Mouse (Mus musculus) limb, embryonic 13.5 days (tissue): ENCODE measurements around the gene 3110001I22Rik. TPM values are rescaled to one million over a fixed set of nuclear protein-coding genes. Genes with fewer than 3 reads are reported as not detected.
"Not testable (repeated sequence)": the region's sequence is repeated elsewhere in the genome, so short reads cannot be mapped to it uniquely, and the experiment has no call there.

Source experiments
- ATAC-seq: fragments of 200-750 bp; cut with Nextera tagmentation; 2 replicates; pipeline ENCODE4 v1.8.0; 2017; ENCODE audit warnings: low read depth, moderate number of reproducible peaks, moderate TSS enrichment; ENCODE audit not compliant: low FRiP score
- H3K27ac ChIP-seq: fragments of 300-500 bp; sonication (generic); 2 replicates; pipeline ENCODE4 v1.5.1; 2015; ENCODE audit warnings: inconsistent platforms, mild to moderate bottlenecking, moderate library complexity
- H3K27me3 ChIP-seq: fragments of 300-500 bp; sonication (generic); 2 replicates; pipeline ENCODE4 v1.6.1; 2015; ENCODE audit warnings: mild to moderate bottlenecking, inconsistent platforms
- H3K36me3 ChIP-seq: fragments of 300-500 bp; sonication (generic); 2 replicates; pipeline ENCODE4 v1.6.1; 2015; ENCODE audit warnings: inconsistent platforms, mild to moderate bottlenecking, moderate library complexity
- H3K4me1 ChIP-seq: fragments of 300-500 bp; sonication (generic); 2 replicates; pipeline ENCODE4 v1.6.1; 2015; ENCODE audit warnings: inconsistent platforms
- H3K4me2 ChIP-seq: fragments of 300-500 bp; sonication (generic); replicated peaks from 2 replicates; pipeline ENCODE4 v1.6.1; 2015; ENCODE audit warnings: inconsistent platforms, mild to moderate bottlenecking, moderate library complexity
- H3K4me3 ChIP-seq: fragments of 300-500 bp; sonication (generic); 2 replicates; pipeline ENCODE4 v1.5.1; 2015; ENCODE audit warnings: moderate library complexity, mild to moderate bottlenecking, inconsistent platforms
- H3K9ac ChIP-seq: fragments of 300-500 bp; sonication (generic); 2 replicates; pipeline ENCODE4 v1.6.1; 2015; ENCODE audit warnings: mild to moderate bottlenecking, inconsistent platforms
- H3K9me3 ChIP-seq: fragments of 300-500 bp; sonication (generic); 2 replicates; pipeline ENCODE4 v1.6.1; 2016; ENCODE audit warnings: inconsistent platforms
- WGBS: fragments of 180-500 bp; shearing (Covaris S2); methylation state at CpG from one replicate; pipeline ENCODE4 v1.1.7; 2015; 5-methylcytosine and 5-hydroxymethylcytosine counted together
- polyA plus RNA-seq: library from polyadenylated mRNA; unstranded; fragments of >200 nt; fragmentation: Nextera tagmentation; extraction: Ambion mirVana; gene quantifications from 2 replicates; pipeline ENCODE4 v1.2.1, GENCODE M21; 2015

The 3110001I22Rik gene
- polyA plus RNA-seq, 1 experiment from 2014 or later: 7.6 TPM

DNA sequence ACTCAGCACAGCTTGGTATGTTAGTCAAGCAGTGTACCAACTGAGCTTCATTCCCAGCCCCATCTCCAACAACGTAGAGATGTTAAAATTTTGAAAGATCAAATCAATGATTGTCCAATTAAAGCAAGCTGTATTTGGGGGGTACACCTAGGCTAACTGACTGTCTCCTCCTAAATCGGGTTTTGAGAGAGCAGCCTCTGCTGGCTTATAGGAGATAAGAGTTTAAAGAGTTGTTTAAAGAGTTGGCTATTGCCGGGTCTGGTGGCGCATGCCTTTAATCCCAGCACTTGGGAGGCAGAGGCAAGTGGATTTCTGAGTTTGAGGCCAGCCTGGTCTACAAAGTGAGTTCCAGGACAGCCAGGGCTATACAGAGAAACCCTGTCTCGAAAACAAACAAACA is 833 bp upstream of the 3110001I22Rik start:
- H3K9ac ChIP-seq, ATAC-seq, H3K36me3 ChIP-seq, H3K27me3 ChIP-seq, H3K9me3 ChIP-seq, H3K27ac ChIP-seq: not testable (repeated sequence)
- WGBS: 76% methylated on average over 5 of the region's 5 CpGs
- peak overlapping the region; percentile 96; the same call in 1 of the 2 replicates for H3K4me3 ChIP-seq
- peaks cover 17% of the 10 kb centered on the region for H3K4me1 ChIP-seq
- peak overlapping the region; percentile 80 for H3K4me2 ChIP-seq

DNA sequence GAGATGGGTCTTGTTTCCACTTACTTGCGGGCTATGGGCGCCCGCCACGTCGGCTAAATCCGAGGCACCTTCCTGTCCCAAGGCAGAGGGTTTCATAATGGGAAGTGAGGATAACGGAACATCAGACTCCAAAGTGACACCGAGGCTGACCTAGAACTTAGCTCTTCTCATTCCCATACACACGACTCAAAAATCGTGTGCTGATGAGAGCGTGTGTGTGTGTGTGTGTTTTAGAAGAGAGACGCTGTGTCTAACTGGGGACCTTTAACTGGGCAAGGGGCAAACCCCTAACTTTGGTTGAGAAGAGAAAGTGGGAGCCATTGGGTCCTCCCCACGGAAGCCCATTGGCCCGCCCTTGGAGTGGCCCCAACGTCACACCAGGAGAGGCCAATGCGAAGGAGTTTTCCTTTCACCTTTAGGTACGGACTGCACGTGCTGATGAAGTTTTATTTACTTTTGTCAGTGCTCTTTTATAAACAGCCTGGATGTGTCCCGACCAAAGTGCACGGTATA is 713 bp downstream of the 3110001I22Rik start:
- ATAC-seq: peak; percentile 19; the same call in 1 of the 2 replicates
- H3K4me2 ChIP-seq: peak overlapping the region; percentile 80
- peaks cover 12% of the 10 kb centered on the region for H3K36me3 ChIP-seq
- H3K9ac ChIP-seq: peak overlapping the region; percentile 95
- H3K27me3 ChIP-seq: no peaks in the 10 kb centered on the region
- H3K4me3 ChIP-seq: peak overlapping the region; percentile 96
- H3K4me1 ChIP-seq: peaks cover 10% of the 10 kb centered on the region
- 1% methylated on average over 20 of the region's 20 CpGs for WGBS
- no peaks in the 10 kb centered on the region for H3K9me3 ChIP-seq
- peak overlapping the region; percentile 55 for H3K27ac ChIP-seq

DNA sequence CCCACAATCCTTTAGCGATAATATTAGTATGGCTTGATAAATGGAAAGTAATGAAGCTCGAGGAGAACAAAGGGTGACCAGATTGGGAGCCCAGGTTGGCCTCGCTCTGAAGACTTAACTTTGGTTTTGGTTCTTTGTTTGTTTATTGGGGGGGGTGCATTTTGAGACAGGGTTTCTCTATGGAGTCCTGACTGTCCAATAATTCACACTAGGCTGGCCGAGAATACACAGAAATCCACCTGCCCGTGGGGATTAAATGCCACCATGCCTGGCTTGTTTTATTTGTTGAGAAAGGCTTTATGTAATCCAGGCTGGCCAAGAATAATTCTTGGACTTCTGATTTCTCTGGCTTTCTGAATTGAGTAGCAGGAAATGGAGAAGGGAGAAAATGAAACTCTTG is 1.4 kb downstream of the 3110001I22Rik start:
- ATAC-seq: no peak
- no peaks in the 10 kb centered on the region for H3K9me3 ChIP-seq
- H3K27ac ChIP-seq: no peak overlapping the region
- peaks cover 10% of the 10 kb centered on the region for H3K4me1 ChIP-seq
- no peak overlapping the region; the same call in 1 of the 2 replicates for H3K9ac ChIP-seq
- WGBS: 86% methylated on average over 5 of the region's 5 CpGs
- no peaks in the 10 kb centered on the region for H3K27me3 ChIP-seq
- peaks cover 19% of the 10 kb centered on the region for H3K36me3 ChIP-seq
- H3K4me2 ChIP-seq: peak overlapping the region; percentile 80
- H3K4me3 ChIP-seq: peak overlapping the region; percentile 96

DNA sequence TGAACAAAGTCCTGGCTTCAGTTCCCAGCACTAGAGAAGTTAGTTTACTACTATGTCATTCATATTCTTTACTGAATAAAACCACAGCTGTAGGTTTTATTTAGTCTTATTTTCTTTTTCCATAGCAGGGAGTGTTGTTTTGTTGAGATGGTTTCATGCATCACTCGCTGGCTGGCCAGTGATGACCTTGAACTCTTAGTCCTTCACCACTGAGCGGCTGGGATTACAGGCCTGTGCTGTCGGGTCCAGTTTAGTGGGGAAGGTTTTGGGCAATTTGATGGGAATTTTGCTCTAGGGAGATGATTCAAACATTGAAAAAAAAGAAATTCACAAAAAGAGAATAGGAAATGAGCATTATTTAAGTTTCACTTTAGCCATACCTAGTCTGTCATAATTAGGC is 2.8 kb downstream of the 3110001I22Rik start:
- 91% methylated on average over 3 of the region's 3 CpGs for WGBS
- no peak for ATAC-seq

DNA sequence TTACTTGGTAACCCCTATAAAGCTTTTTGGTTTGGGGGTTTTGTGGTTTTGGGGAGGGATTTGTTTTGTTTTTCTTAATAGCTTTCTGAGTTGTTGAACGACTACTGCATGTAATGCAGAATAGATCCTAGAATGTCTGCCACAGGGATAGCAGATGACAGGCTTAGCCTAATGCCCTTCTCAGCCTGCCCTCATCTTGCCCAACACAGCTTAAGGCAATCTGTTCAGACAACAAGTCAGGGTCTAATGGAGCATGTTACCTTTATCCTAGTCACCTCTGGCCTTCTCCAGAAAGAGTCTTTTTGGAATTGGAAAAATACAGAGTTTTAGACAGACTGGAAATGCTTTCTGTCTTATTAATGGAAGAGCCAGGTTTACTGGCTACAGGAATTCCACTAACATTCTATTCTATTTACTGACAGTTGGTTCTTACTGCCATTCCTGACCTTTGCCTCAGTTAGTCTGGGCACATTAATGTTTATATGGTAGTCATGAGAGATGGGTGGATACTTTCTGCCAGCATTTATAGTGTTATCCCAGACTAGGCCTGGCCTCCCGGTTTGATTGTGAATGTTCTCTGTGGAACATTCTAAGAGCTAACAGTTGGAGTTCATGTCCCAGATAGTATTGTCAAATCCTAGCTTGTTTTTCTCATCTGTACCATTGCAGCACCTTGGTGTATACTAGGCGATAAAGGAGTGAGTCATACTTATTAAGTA is 7.0 kb downstream of the 3110001I22Rik start:
- 86% methylated on average over 3 of the region's 3 CpGs for WGBS
- H3K9ac ChIP-seq: no peak overlapping the region
- no peak for ATAC-seq
- no peak overlapping the region for H3K4me2 ChIP-seq
- H3K36me3 ChIP-seq: peaks cover 39% of the 10 kb centered on the region
- H3K27me3 ChIP-seq: no peaks in the 10 kb centered on the region
- H3K9me3 ChIP-seq: no peaks in the 10 kb centered on the region
- no peak overlapping the region for H3K4me3 ChIP-seq
- no peak overlapping the region for H3K27ac ChIP-seq
- H3K4me1 ChIP-seq: no peaks in the 10 kb centered on the region

More for the DNA sequence above, 2.8 kb downstream of the 3110001I22Rik start:
- H3K36me3 ChIP-seq: peaks cover 30% of the 10 kb centered on the region
- peaks cover 10% of the 10 kb centered on the region for H3K4me1 ChIP-seq
- no peaks in the 10 kb centered on the region for H3K27me3 ChIP-seq
- H3K27ac ChIP-seq: no peak overlapping the region
- no peak overlapping the region for H3K9ac ChIP-seq
- H3K4me2 ChIP-seq: no peak overlapping the region
- no peak overlapping the region for H3K4me3 ChIP-seq
- H3K9me3 ChIP-seq: no peaks in the 10 kb centered on the region

DNA sequence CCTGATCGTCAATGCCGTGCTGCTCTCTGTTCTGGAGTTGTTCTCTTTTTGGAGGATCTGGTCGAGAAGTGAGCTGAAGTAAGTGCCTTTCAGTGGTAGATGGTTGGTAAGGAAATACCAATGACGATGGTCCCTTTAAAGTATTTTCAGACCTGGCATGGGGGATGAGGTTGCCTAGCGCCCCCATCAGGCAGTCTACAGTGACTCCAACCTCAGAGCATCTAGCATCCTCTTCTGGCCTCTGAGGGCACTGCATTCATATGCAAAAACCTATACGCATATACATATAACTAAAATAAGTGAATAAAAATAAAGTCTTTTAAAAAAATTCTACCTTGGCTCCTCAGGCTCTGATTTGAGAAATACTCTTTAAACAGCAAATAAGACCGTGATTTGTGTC is 27.3 kb downstream of the 3110001I22Rik start:
- 88% methylated on average over 7 of the region's 7 CpGs for WGBS
- Histone ChIP-seq H3K27me3 (no peaks in the 10 kb centered on the region), H3K4me2 (no peak overlapping the region), H3K4me3 (no peak overlapping the region), H3K4me1 (no peaks in the 10 kb centered on the region), H3K9me3 (no peaks in the 10 kb centered on the region), H3K27ac (no peak overlapping the region), H3K36me3 (peaks cover 87% of the 10 kb centered on the region), H3K9ac (no peak overlapping the region)
- ATAC-seq: no peak

DNA sequence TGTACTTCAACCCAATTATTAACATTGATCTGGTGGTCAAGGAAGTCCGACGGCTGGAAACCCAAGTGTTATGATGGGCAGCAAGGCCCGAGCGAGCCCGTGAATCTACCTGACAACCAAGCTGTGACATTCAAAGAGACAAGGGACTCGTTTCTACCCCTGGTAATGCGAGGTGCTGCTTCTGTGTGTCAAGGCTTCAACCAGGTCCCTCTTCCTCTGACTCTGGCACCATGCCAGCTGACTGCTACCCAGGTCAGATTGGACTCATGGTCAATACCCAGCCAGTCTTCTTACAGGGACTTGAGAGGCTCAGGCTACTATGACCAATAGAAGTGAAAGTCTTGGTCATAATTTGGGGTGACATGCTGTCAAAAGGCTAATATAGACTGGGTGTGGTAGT is 30.5 kb downstream of the 3110001I22Rik start:
- H3K9me3 ChIP-seq: no peaks in the 10 kb centered on the region
- ATAC-seq: no peak
- no peak overlapping the region for H3K4me3 ChIP-seq
- peaks cover 82% of the 10 kb centered on the region for H3K36me3 ChIP-seq
- H3K9ac ChIP-seq: no peak overlapping the region
- 96% methylated on average over 7 of the region's 7 CpGs for WGBS
- no peak overlapping the region for H3K27ac ChIP-seq
- no peaks in the 10 kb centered on the region for H3K27me3 ChIP-seq
- H3K4me2 ChIP-seq: no peak overlapping the region
- H3K4me1 ChIP-seq: no peaks in the 10 kb centered on the region

DNA sequence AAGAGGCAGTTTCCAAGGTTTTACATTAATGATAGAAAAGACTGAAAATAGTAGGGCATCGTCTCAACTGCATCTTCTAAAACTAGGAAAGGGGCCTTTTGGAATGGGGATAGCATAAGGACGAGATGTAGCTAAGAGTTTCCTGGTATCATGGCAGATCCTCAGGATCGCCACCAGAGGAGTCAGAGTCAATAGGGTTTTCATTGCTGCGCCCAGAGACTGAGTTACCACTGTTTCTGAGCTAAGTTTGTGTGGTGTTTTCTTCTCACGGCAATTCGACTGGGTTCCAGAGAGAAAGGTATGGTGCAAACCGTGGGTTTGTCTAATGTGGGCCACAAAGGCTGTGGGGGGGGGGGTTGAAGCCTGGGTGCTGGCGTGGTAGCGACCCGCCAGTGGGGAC is 32.9 kb downstream of the 3110001I22Rik start:
- WGBS: 94% methylated on average over 10 of the region's 10 CpGs
- no peak overlapping the region for H3K27ac ChIP-seq

DNA sequence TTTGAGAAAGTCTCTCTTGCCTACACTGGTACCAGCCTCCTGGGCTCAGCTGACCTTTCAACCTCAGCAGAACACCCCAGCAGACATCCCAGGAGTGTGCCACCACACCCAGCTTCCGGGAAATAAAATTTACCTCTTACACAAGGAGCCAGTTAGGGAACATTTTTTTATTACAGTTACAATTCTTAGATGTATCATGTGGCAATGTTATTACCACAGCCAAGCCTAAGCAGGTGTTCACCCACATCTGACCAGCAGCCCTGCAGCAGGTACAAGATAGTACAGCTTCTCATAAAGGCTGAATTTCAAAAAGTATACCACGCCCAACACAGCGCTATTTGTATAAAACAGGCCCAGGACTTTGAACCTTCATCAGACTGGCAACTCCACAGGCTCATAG is 43.2 kb downstream of the 3110001I22Rik start:
- Histone ChIP-seq H3K36me3 (no peaks in the 10 kb centered on the region), H3K4me3 (no peak overlapping the region), H3K4me2 (no peak overlapping the region), H3K27ac (no peak overlapping the region), H3K27me3 (no peaks in the 10 kb centered on the region), H3K4me1 (no peaks in the 10 kb centered on the region), H3K9ac (no peak overlapping the region), H3K9me3 (no peaks in the 10 kb centered on the region)
- no peak for ATAC-seq
- 74% methylated on average over 3 of the region's 3 CpGs for WGBS

More for the DNA sequence above, 32.9 kb downstream of the 3110001I22Rik start:
- H3K9me3 ChIP-seq: no peaks in the 10 kb centered on the region
- ATAC-seq: no peak
- H3K4me1 ChIP-seq: no peaks in the 10 kb centered on the region
- H3K4me2 ChIP-seq: no peak overlapping the region
- no peak overlapping the region for H3K4me3 ChIP-seq
- H3K27me3 ChIP-seq: no peaks in the 10 kb centered on the region
- H3K9ac ChIP-seq: no peak overlapping the region
- H3K36me3 ChIP-seq: peaks cover 61% of the 10 kb centered on the region

DNA sequence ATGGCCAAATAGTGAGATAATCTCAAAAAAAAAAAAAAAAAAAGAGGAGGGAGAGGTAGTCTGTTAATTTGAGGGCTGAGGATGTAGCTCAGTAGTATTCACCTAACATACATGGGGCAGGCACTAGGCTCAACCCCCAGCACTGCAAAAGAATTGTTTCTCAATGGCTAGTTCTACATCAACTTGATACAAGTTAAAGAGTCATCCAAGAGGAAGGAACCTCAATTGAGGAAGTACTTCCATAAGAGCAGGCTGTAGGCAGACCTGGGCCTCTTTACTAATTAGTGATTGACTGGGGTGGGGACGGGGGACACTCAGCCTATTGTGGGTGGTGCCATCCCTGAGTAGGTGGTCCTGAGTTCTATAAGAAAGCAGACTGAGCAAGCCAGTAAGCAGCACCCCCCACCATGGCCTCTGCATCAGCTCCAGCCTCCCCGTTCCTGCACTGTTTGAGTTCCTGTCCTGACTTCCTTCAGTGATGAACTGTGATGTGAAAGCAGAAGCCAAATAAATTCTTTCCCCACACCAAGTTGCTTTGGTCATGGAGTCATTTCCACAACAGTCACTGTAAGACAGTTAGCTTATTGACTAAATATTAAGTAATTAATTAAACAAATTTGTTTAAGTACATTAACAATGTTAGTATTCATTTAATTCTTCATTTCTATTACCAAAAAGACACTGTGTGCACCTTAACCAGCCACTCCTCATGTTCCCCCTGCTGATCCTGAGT is 45.3 kb downstream of the 3110001I22Rik start:
- H3K4me3 ChIP-seq: no peak overlapping the region
- no peaks in the 10 kb centered on the region for H3K9me3 ChIP-seq
- H3K9ac ChIP-seq: no peak overlapping the region
- no peaks in the 10 kb centered on the region for H3K27me3 ChIP-seq
- ATAC-seq: no peak
- no peak overlapping the region for H3K27ac ChIP-seq
- WGBS: 79% methylated on average over 2 of the region's 2 CpGs
- H3K36me3 ChIP-seq: no peaks in the 10 kb centered on the region
- no peaks in the 10 kb centered on the region for H3K4me1 ChIP-seq
- H3K4me2 ChIP-seq: no peak overlapping the region

DNA sequence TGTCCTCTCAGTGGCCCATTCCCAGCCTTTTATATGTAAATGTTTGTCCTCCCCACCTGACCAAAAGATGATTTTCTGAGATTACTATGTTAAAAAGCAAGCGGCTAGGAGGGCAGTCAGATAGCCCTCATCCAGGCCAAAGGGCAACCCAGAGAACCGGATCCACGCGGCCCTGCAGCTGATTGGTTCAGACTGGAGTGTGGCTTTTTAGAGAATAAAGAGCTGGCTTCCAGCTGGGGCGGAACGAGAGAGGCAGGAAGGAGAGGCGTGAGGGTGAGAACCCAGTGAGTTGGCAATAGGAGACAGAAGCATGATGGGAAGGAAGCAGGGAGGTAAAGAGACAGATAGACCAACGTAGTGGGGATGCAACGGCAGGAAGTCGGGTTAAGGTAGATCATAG is 51.2 kb downstream of the 3110001I22Rik start:
- Histone ChIP-seq H3K9ac (no peak overlapping the region), H3K27me3 (no peaks in the 10 kb centered on the region), H3K9me3 (no peaks in the 10 kb centered on the region), H3K4me3 (no peak overlapping the region), H3K27ac (no peak overlapping the region), H3K4me2 (no peak overlapping the region), H3K36me3 (no peaks in the 10 kb centered on the region), H3K4me1 (no peaks in the 10 kb centered on the region)
- ATAC-seq: no peak
- 36% methylated on average over 10 of the region's 10 CpGs for WGBS

DNA sequence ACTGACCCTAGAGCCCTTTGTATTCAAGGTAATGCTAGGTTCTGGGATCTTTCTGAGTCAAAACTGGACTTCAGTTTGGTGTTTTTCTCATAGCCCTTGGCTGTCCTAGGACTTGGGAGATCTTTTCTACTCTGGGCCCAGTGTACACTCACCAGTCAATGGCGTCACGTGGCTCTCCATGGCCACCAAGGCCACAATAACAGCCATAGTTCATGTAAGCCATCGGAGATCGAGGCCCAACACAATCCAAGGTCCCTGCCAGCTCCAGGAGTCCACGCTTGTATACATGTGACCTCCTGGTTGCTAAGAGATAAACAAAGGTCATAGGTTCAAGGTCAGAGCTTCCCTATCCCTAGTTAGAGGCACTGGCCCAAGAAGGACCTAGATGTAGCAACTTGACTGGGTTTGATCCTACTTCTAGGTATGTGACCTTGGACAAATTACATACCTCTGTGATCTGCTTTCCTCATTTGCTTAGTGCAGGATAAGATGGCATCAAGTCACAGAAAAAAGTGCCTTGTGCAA is 56.1 kb downstream of the 3110001I22Rik start:
- 81% methylated on average over 5 of the region's 5 CpGs for WGBS
- Histone ChIP-seq H3K4me3 (no peak overlapping the region), H3K4me1 (no peaks in the 10 kb centered on the region; the same call in 1 of the 2 replicates), H3K9ac (no peak overlapping the region), H3K9me3 (no peaks in the 10 kb centered on the region), H3K27me3 (peaks cover 12% of the 10 kb centered on the region), H3K27ac (no peak overlapping the region), H3K36me3 (no peaks in the 10 kb centered on the region), H3K4me2 (no peak overlapping the region)
- ATAC-seq: no peak
